Mouse (Mus musculus): ENCODE measurements around the gene Otulinl.

GRCm38 (mm10) chr15:27684813-27685212 lies 3.4 kb upstream of the Otulinl start:
- TF ChIP-seq NRF1 (IDR thresholded peaks at IDR 0.05; ENCODE audit: low read depth, low read length) (no peak), NELFE (IDR thresholded peaks at IDR 0.05; ENCODE audit: low read depth, low read length) (no peak), POLR2A (IDR thresholded peaks at IDR 0.05; ENCODE audit: low read depth, low read length) (no peak)
